Comparison of ENCODE assay signal across 13 mouse cellular contexts in genomic region chr2:79455646-79456045, GRCm38 (mm10). TPM values are rescaled to one million over a fixed set of nuclear protein-coding genes. Genes with fewer than 3 reads are reported as not detected.
DNase-seq lines count a peak whose midpoint lies in the region; TF ChIP-seq lines count a peak whose summit lies in the region.
"Had no signal": no experiment of that assay in that cellular context is flagged by ENCODE, and none has a peak within 500 bp of the region (broad histone marks: within the 10 kb centered on the region; RNA-seq: fewer than 3 reads in every experiment).

No protein-coding gene starts in this region.

- peaks cover 100% of the 10 kb centered on the region for H3K27me3 ChIP-seq in forebrain, embryonic 10.5 days (ENCODE audit: poor library complexity, severe bottlenecking)
- peaks cover 100% of the 10 kb centered on the region for H3K27me3 ChIP-seq in midbrain, embryonic 10.5 days (ENCODE audit: low read depth, poor library complexity, severe bottlenecking)

- intact Hi-C loops in left cerebral cortex, postnatal 4 days (cut with DNase I) = no loop called here
- intact Hi-C loops in left cerebral cortex, postnatal 36 days (cut with DNase I) = no loop called here
- intact Hi-C loops in gastrocnemius, postnatal 36 days (cut with DNase I) = no loop called here

- peak overlapping the region; percentile 52; the same call in 1 of the 2 replicates for H3K4me3 ChIP-seq in forebrain, embryonic 10.5 days
- H3K4me3 ChIP-seq in midbrain, embryonic 10.5 days = peak overlapping the region; percentile 56
- no peak overlapping the region for H3K4me3 ChIP-seq in lung, adult 2 months (replicated peaks; ENCODE audit: extremely low read depth, low read depth, low read length)
- H3K4me3 ChIP-seq: megakaryocyte, embryonic 14.5 days had no signal

- H3K36me3 ChIP-seq in forebrain, embryonic 10.5 days (replicated peaks) = no peaks in the 10 kb centered on the region
- no peaks in the 10 kb centered on the region for H3K36me3 ChIP-seq in midbrain, embryonic 10.5 days
- H3K36me3 ChIP-seq: heart, embryonic 15.5 days had no signal

- H3K4me1 ChIP-seq in forebrain, embryonic 10.5 days = peaks cover 64% of the 10 kb centered on the region
- peaks cover 66% of the 10 kb centered on the region for H3K4me1 ChIP-seq in midbrain, embryonic 10.5 days
- H3K4me1 ChIP-seq in lung, adult 2 months (ENCODE audit: control insufficient read depth, insufficient read depth, low read length) = no peaks in the 10 kb centered on the region

- DNase-seq in left cerebral cortex, postnatal 4 days = peak; percentile 27
- DNase-seq in left cerebral cortex, postnatal 36 days (ENCODE audit: low spot score in 2 of 2) = no peak
- DNase-seq in forebrain, embryonic 10.5 days (ENCODE audit: extremely low spot score, low spot score) = peak; percentile 20
- peak; percentile 23 for DNase-seq in midbrain, embryonic 10.5 days (ENCODE audit: low spot score)
- peak; percentile 12 for DNase-seq in right cerebral cortex, postnatal 4 days
- no peak for DNase-seq in kidney, postnatal 14 days
- no peak for DNase-seq in lung, adult 2 months
- no peak for DNase-seq in gastrocnemius, postnatal 36 days
- DNase-seq: kidney, postnatal 25 days; thymus, adult 18-20 months had no signal

- peak overlapping the region; percentile 48; the same call in 1 of the 2 replicates for H3K27ac ChIP-seq in forebrain, embryonic 10.5 days
- peak overlapping the region; percentile 74; the same call in 1 of the 2 replicates for H3K27ac ChIP-seq in midbrain, embryonic 10.5 days (replicated peaks)
- H3K27ac ChIP-seq: heart, embryonic 15.5 days had no signal

- TF ChIP-seq CTCF in lung, adult 2 months (IDR thresholded peaks at IDR 0.05; ENCODE audit: insufficient read depth, low read length) = no peak

- H3K9me3 ChIP-seq in forebrain, embryonic 10.5 days = no peaks in the 10 kb centered on the region
- no peaks in the 10 kb centered on the region for H3K9me3 ChIP-seq in midbrain, embryonic 10.5 days (replicated peaks)
- H3K9me3 ChIP-seq: heart, embryonic 15.5 days had no signal

- TF ChIP-seq POLR2A in lung, adult 2 months (IDR thresholded peaks at IDR 0.05; ENCODE audit: borderline replicate concordance, extremely low read depth, low read depth, low read length) = no peak

- WGBS in forebrain, embryonic 10.5 days = under 1% methylated on average over 10 of the region's 10 CpGs
- 4% methylated on average over 10 of the region's 10 CpGs for WGBS in midbrain, embryonic 10.5 days
- WGBS in lung, adult 2 months = 6% methylated on average over 10 of the region's 10 CpGs

RNA-seq across cellular contexts. Expression of gene Neurod1, which starts 0.9 kb away (rescaled TPM):
- 10 to 100 TPM; 25.9 to 27.8 TPM for total RNA-seq in left cerebral cortex, postnatal 4 days (2021)
- total RNA-seq in left cerebral cortex, postnatal 36 days (2021) = 10 to 100 TPM; 14.6 to 18.9 TPM
- 10.1 and 13.2 TPM in 2 replicates for polyA plus RNA-seq in forebrain, embryonic 10.5 days (2016; fragmentation: Nextera tagmentation; extraction: Ambion mirVana)
- polyA plus RNA-seq in midbrain, embryonic 10.5 days (2016; fragmentation: Nextera tagmentation; extraction: Ambion mirVana) = 18.8 and 23.5 TPM in 2 replicates
- not detected in 2 replicates for polyA plus RNA-seq in lung, adult 2 months (2012; rRNA removed)
- total RNA-seq in gastrocnemius, postnatal 36 days (2021) = not detected
- total RNA-seq: liver, adult 2 months had no signal
- polyA plus RNA-seq: heart, embryonic 15.5 days; liver, adult 2 months had no signal

RNA-seq across cellular contexts. Expression of gene Cerkl, which starts 0.9 kb away (rescaled TPM):
- 1 to 10 TPM; 1.4 to 1.9 TPM for total RNA-seq in left cerebral cortex, postnatal 4 days (2021)
- 1 to 10 TPM; 3.0 to 6.7 TPM for total RNA-seq in left cerebral cortex, postnatal 36 days (2021)
- 0.86 and 1.3 TPM in 2 replicates for polyA plus RNA-seq in forebrain, embryonic 10.5 days (2016; fragmentation: Nextera tagmentation; extraction: Ambion mirVana)
- 2.0 and 2.6 TPM in 2 replicates for polyA plus RNA-seq in midbrain, embryonic 10.5 days (2016; fragmentation: Nextera tagmentation; extraction: Ambion mirVana)
- polyA plus RNA-seq in lung, adult 2 months (2012; rRNA removed) = 1.1 and 1.2 TPM in 2 replicates
- under 1 TPM; 0.35 to 0.46 TPM for total RNA-seq in gastrocnemius, postnatal 36 days (2021)

Comparison
In these comparisons a context has a peak if more than half of its experiments do, and no peak if none do; other contexts are left out.
1. DNase-seq: peak in left cerebral cortex, postnatal 4 days (single experiment), forebrain, embryonic 10.5 days (single experiment), midbrain, embryonic 10.5 days (single experiment) and right cerebral cortex, postnatal 4 days (single experiment); none in left cerebral cortex, postnatal 36 days (0 of 2), kidney, postnatal 14 days (single experiment), lung, adult 2 months (single experiment) and gastrocnemius, postnatal 36 days (0 of 2).
2. RNA of gene Neurod1, which starts 0.9 kb away (total RNA-seq): 25.9 to 27.8 TPM in left cerebral cortex, postnatal 4 days and 14.6 to 18.9 TPM in left cerebral cortex, postnatal 36 days; not detected in gastrocnemius, postnatal 36 days; every median in the first group is over 10 times any median in the second.